Mouse (Mus musculus) adrenal gland, adult 8-10 months (tissue): ENCODE data around the gene Hyal2. TPM values are rescaled to one million over a fixed set of nuclear protein-coding genes. Genes with fewer than 3 reads are reported as not detected.

Experiments used
- DNase-seq: peaks from one replicate; pipeline ENCODE4 v3.0.0; 2022
- total RNA-seq, 4 experiments: library from RNA; stranded (reverse); gene quantifications; 2 replicates each; pipeline ENCODE4 v1.2.4; 2022

Gene Hyal2
- total RNA-seq, 4 experiments from 2014 or later, result 27.3 to 47.0 (median 36.3) TPM

DNA sequence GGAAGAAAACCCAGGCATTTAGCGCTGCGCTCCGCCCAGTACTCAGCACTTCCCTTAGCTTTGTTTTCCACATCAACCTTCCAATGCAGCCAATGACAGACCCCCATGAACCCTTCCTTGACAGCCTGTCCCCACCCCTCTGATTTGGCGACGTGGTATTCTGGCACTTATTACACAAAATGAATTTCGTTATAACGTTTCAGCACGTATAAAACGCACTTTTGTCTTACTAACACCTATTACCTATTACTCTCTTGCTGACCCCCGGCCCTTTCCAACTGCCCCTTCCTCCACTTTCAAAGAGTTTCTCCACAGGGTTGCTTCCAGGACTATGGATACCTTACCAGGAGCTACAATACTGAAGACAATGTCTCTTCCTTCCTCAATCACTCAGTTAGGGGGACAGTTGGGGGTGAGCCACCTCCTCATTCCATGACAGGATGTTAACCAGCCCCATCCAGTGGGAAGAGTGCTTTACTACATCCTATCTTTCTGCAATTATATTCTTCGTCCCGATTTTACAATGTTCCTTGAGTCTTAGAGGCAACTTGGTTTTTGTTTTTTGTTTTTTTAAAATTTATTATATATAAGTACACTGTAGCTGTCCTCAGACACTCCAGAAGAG, 45.3 kb downstream of the Hyal2 start:
- DNase-seq, result no peak

- DNase-seq, result no peak
Observed at GRCm38 (mm10) chr9:107615035-107615434, 47.3 kb downstream of the Hyal2 start.

- DNase-seq, result no peak
Observed at GRCm38 (mm10) chr9:107617461-107617860, 49.7 kb downstream of the Hyal2 start.

DNA sequence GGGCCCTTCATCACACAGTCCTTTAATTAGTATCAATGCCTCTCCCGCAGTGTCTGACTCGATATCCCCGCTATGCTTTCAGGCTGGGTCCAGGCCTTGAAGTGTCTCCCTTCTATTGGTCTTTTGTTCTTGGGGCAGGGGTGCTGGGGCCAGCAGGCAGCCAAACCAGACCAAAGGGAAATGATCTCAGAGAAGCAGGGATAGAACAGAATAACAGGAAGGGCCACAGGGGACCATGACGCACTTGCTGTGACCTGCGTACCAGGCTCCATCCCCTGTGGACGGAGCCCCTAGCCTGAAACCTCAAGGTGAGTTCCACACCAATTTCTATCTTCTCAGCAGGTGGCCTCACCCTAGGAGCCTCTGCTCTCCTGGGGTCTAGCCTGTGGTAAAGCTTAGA, 50.4 kb downstream of the Hyal2 start:
- DNase-seq, result no peak

DNA sequence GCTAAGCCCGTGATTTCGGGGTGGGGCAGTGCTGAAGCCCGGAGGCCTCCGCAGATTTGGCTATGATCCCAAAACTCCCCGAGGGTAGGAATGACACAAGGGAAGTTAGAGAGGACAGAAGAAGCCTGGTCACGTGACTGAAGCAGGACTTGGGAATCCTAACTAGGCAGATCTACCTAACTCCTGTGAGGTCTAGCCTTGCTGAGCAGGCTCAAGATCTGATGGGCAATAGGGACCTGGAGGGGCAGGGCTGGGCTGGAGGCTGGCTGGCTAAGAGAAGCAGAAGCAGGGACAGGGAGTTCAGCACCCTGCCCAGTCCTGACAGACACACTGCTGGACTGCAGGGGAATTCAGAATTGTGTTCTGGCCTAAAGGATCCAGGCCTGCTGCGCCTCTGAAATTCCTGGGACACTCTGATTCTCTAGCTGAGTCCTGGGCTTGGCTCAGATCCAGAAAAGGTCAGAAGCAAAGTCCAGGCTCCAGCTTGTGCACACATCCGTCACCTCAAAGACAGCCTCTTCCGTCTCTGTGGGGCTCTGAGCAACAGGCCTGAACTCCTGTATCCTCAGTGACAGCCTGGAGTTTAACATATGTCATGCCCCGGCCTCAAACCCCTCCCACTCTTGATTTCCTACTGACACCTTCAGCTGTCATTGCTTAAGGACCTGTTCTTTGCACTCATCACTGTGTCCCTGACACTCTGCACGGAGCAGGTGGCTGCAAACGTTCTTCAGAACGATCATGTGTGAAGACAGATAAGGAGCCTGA, 51.2 kb downstream of the Hyal2 start:
- DNase-seq, result peak; percentile 59

GRCm38 (mm10) chr9:107619546-107619879, 51.8 kb downstream of the Hyal2 start:
- no peak for DNase-seq

GRCm38 (mm10) chr9:107620954-107621353, 53.2 kb downstream of the Hyal2 start:
- no peak for DNase-seq

Other genes starting within 250 kb of the Hyal2 start
- 10 to 100 TPM; 11.6 to 19.6 (median 17.9) TPM for gene Hemk1, start 229.6 kb upstream of the Hyal2 start, total RNA-seq
- 1 to 10 TPM; 1.0 to 1.6 (median 1.3) TPM for gene 6430571L13Rik, start 227.3 kb upstream of the Hyal2 start, total RNA-seq
- 10 to 100 TPM in 2 of 4 experiments, 1 to 10 TPM in 2; 9.1 to 17.3 (median 11.7) TPM for gene Cacna2d2, start 168.3 kb upstream of the Hyal2 start, total RNA-seq
- gene Tmem115, start 34.0 kb upstream of the Hyal2 start, total RNA-seq, result 10 to 100 TPM; 41.7 to 51.9 (median 46.5) TPM
- gene Cyb561d2, start 25.8 kb upstream of the Hyal2 start, total RNA-seq, result 10 to 100 TPM; 21.1 to 28.3 (median 25.1) TPM
- gene Nprl2, start 25.7 kb upstream of the Hyal2 start, total RNA-seq, result 10 to 100 TPM; 30.3 to 35.9 (median 32.0) TPM
- 1 to 10 TPM in 1 of 4 experiments, under 1 TPM in 2, not detected in 1; 0.41 to 1.7 (median 0.62) TPM for gene Zmynd10, start 20.6 kb upstream of the Hyal2 start, total RNA-seq
- gene Rassf1, start 16.4 kb upstream of the Hyal2 start, total RNA-seq, result 10 to 100 TPM; 16.1 to 33.1 (median 26.2) TPM
- 10 to 100 TPM; 55.1 to 64.1 (median 61.8) TPM for gene Tusc2, start 4.7 kb upstream of the Hyal2 start, total RNA-seq
- 10 to 100 TPM in 1 of 4 experiments, 1 to 10 TPM in 3; 7.7 to 14.2 (median 9.3) TPM for gene Hyal1, start 9.0 kb downstream of the Hyal2 start, total RNA-seq
- 10 to 100 TPM; 15.3 to 20.1 (median 17.0) TPM for gene Naa80, start 10.9 kb downstream of the Hyal2 start, total RNA-seq
- gene Hyal3, start 12.9 kb downstream of the Hyal2 start, total RNA-seq, result 1 to 10 TPM; 1.5 to 2.3 (median 2.0) TPM
- 10 to 100 TPM; 36.7 to 49.1 (median 39.8) TPM for gene Ifrd2, start 19.7 kb downstream of the Hyal2 start, total RNA-seq
- 1 to 10 TPM; 5.0 to 7.7 (median 6.2) TPM for gene Sema3b, start 41.3 kb downstream of the Hyal2 start, total RNA-seq
- gene Gnai2, start 67.4 kb downstream of the Hyal2 start, total RNA-seq, result 100 to 1,000 TPM; 229 to 382 (median 295) TPM
- gene Slc38a3, start 101.6 kb downstream of the Hyal2 start, total RNA-seq, result 1 to 10 TPM in 1 of 4 experiments, under 1 TPM in 3; 0.31 to 2.2 (median 0.74) TPM
- gene Gnat1, start 111.8 kb downstream of the Hyal2 start, total RNA-seq, result under 1 TPM in 1 of 4 experiments, not detected in 3; 0.74 TPM
- 10 to 100 TPM; 25.0 to 41.2 (median 29.8) TPM for gene Sema3f, start 142.5 kb downstream of the Hyal2 start, total RNA-seq
- gene Rbm5, start 203.1 kb downstream of the Hyal2 start, total RNA-seq, result 100 to 1,000 TPM in 2 of 4 experiments, 10 to 100 TPM in 2; 91.2 to 204 (median 127) TPM